Mouse (Mus musculus) CH12.LX (cell line): ENCODE measurements around the gene Tnfaip2.

Source experiments
- CTCF ChIP-seq, 2 experiments: IDR thresholded peaks in 1 of 2; conservative IDR thresholded peaks in 1 of 2; 2 replicates each; pipeline ENCODE4 v1.5.1; 2011 to 2012; ENCODE audit warnings: low read depth in 2 of 2, low read length in 2 of 2, improper control_type of control experiment in 1 of 2, inconsistent platforms in 1 of 2, mild to moderate bottlenecking in 1 of 2, moderate library complexity in 1 of 2
- MAZ ChIP-seq: IDR thresholded peaks from 2 replicates; pipeline ENCODE4 v1.6.1; 2012; ENCODE audit warnings: low read depth, mild to moderate bottlenecking, inconsistent platforms, low read length, improper control_type of control experiment, moderate library complexity
- POLR2A ChIP-seq: IDR thresholded peaks from 2 replicates; pipeline ENCODE4 v1.6.1; 2011; ENCODE audit warnings: low read depth, mild to moderate bottlenecking, improper control_type of control experiment, low read length
- SIN3A ChIP-seq: IDR thresholded peaks from 2 replicates; pipeline ENCODE4 v1.6.1; 2012; ENCODE audit warnings: low read length, improper control_type of control experiment, inconsistent platforms
- TCF12 ChIP-seq: IDR thresholded peaks from 2 replicates; pipeline ENCODE4 v1.6.1; 2014; ENCODE audit warnings: low read depth, mild to moderate bottlenecking, inconsistent platforms, low read length, improper control_type of control experiment

- TF ChIP-seq CTCF (conservative IDR thresholded peaks at IDR 0.05 in 1 of 2, IDR thresholded peaks at IDR 0.05 in 1 of 2; ENCODE audit: low read depth in 2 of 2, low read length in 2 of 2) = no peak
- no peak for TF ChIP-seq TCF12
- TF ChIP-seq SIN3A = no peak
- no peak for TF ChIP-seq POLR2A
- TF ChIP-seq MAZ = no peak
Measured at GRCm38 (mm10) chr12:111454543-111455280, 12.4 kb downstream of the Tnfaip2 start.
